Mouse (Mus musculus): Measurements from ENCODE around the gene Enox1.

Enox1 gene

DNA sequence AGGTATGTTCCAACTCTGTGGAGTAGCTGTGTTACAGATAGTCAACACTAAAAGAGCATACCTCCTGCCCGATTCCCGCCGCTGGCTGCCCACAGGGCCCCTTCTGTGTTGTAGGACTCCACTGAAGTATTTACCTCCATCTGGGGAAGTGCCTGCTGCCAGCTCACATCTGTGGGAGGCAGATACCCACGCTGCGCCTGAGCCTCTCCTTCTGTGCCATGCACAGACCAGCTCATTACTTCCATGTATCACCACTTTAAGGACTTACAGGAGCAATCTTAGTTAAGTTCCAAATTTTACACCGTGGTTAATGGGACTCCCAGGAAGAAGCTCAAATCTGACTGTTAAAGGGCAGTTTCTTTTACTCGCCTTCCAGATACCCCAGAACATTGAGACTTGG, 23.7 kb downstream of the Enox1 start:
- no peak for TF ChIP-seq GATA4 (IDR thresholded peaks at IDR 0.05; ENCODE audit: insufficient replicate concordance, low read length)

DNA sequence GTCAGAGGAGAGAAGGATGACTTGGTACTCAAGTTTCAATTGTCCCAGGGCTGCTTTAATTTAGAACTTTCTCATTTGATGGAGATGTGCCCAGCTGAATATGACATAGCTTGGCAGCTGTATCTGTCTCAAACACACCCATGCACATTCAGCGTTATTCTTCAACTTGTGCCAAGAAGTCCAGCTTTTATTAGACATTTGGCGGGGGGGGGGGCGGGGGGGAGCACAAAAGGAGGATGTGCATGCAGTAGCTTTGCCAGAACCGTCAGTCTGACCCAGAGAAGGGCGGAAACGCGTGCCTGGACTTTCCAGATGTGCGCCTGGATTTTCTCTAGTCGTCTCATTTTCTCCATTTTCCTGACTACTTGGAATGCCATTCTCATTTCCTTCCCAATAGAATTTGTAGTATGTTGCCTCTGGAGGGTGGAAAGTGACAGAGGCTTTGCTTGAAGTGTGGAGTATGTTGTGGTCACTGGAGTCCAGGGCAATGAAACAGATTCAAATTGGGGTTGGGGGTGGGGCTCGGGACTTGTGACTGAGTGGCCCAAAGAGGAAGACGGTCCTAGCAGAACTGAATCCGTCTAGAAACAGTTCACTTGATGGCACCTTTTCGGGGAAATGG, 24.3 kb downstream of the Enox1 start:
- no peak for TF ChIP-seq GATA4 (IDR thresholded peaks at IDR 0.05; ENCODE audit: insufficient replicate concordance, low read length)

DNA sequence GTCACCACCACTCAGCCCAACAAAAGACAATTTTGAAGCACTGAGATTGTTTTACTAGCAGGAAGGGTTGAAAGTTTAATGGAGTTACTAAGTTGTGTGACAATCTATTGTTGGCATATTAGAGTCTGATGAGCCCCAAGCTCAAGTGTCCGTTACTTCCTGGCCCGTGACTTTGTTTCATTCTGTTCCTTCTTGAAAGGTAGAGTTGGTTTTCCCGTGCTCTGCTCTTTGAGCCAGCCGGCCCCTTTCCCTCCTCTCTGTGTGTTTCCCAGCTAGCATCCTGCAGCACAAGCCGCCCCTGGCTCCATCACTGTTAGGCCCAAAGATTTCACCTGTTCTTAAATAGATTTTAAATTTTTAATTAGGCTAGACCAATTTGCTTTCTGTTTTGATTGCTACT, 26.9 kb downstream of the Enox1 start:
- no peak for TF ChIP-seq GATA4 (IDR thresholded peaks at IDR 0.05; ENCODE audit: insufficient replicate concordance, low read length)

DNA sequence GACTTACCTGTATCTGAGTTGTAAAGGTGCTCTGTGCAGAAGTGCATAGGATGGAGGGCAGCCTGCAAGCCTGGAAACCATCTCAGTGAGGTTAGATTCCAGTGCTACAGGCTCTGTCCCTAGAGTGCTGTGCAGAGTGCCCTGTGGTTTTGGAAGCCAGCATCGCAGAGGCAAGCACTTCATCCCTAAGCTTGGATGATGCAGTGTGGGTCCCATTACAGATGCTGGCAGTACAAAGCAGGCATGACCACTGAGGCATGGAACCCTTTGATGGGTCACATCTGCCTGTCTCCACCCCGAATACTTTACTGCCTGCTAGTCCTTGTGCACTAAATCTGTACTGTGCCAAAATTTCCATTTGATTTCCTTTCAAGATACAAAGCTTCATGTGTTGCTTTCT, 33.6 kb downstream of the Enox1 start:
- TF ChIP-seq GATA4 (IDR thresholded peaks at IDR 0.05; ENCODE audit: insufficient replicate concordance, low read length): no peak

DNA sequence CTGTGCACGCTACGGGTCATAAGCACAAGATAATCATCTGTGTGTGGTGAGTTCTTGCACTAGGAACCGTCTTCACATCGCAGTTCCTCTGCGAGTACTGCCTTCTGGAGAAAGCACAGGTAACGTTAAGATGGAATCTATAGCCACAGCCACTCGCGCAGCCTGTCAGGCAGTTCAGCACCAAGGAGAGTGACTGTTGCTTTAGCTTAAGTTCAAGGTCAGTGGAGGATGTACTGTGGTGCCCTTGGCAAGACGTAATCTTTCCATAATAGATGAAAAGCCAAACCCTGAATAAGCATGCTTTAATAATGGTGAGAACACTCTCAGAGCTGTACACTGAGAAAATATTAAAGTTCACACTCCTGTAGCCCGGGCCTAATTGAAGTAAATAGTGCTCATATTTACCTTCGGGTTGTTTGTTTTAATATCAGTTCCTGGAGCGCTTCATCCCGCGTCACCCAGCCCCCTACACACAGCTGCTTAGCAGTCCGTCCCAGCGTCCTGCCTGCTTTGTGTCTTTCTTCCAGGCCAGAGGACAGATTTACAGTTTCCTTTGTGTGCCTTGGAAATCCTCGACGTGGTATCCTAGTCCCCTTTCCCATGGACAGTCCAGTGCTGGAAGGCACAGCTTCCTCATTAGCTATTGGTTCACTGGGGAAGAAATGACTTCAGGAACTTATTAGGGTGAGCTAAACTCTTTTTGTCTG, 38.9 kb downstream of the Enox1 start:
- TF ChIP-seq GATA4 (IDR thresholded peaks at IDR 0.05; ENCODE audit: insufficient replicate concordance, low read length): no peak

DNA sequence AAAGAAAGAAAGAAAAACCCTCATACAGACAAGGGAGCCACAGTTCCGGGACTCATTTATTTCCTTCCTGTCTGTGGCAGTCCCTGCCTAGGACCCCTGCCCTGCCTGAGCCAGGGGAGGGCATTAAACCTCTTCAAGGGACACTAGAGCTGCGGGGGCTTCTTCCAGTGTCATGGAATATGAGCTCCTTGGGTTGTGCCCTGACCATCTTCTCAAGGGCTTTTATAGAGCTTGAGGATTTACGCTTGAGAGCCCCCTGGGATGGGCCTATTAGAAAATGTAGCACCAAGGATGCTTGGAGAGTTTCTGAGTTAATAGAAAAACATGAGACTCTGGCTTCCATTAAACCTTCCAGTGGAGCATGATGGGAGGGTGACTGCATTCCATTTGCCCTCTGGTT, 39.7 kb downstream of the Enox1 start:
- TF ChIP-seq GATA4 (IDR thresholded peaks at IDR 0.05; ENCODE audit: insufficient replicate concordance, low read length): no peak

DNA sequence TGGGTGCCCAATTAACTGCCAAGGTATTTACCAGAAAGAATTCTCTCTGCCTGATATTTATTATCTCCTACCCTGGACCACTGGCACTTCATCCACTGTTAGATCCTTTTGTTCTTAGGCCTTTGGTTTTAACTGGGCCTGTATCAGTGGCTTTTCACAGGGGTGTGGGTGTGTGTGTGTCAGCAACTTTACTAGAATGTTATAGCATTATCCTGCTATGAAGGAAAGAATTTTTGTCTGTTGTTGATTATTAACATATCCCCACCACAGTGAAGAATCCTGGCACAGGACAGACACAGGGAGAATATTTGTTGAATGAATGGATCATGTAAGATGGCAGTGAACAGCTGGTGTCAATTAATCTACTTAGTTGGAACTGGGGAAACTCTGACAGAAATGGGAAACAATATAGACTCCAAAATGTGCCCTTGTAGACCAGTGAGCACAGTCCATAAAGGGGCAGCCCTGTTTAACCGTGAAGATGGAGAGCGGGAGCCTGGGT, 40.9 kb downstream of the Enox1 start:
- TF ChIP-seq GATA4 (IDR thresholded peaks at IDR 0.05; ENCODE audit: insufficient replicate concordance, low read length): no peak

DNA sequence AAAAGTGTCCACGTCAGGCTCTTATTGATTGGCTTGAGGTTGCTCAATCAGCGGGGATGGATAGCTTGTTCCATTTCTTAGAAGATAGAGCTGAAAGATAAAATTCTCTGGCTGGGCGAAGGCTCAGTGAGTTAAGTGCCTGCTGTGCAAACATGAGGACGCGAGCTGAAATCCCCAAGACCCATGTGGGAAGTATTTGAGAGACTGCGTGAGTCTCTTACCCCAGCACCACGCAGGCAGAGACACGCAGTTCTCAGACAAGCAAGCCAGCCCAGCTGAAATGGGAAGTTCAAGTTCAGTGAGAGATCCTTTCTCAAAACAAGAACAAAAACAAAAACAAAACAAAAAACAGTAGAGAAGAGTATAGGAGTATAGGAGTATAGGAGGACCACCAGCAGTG, 54.3 kb downstream of the Enox1 start:
- TF ChIP-seq GATA4 (IDR thresholded peaks at IDR 0.05; ENCODE audit: insufficient replicate concordance, low read length): no peak

DNA sequence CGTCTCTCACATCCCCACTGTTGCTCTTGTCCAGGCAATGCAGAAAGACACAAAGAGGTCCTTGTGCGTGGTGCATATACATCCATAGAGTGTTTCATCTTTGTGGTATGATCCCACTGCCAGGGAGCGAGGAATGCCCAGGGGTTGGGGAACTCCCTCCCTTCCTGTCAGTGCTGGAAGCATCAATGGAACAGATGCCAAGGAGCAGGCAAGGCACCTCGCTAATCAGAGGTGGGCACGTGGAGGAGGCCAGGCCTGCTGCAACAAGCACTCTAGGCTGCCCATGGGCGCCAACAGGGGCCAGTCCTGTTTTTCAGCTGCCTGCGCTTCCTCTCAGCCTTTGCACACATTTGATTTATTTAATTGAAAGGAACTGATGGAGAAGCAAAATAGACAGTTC, 56.6 kb downstream of the Enox1 start:
- no peak for TF ChIP-seq GATA4 (IDR thresholded peaks at IDR 0.05; ENCODE audit: insufficient replicate concordance, low read length)

DNA sequence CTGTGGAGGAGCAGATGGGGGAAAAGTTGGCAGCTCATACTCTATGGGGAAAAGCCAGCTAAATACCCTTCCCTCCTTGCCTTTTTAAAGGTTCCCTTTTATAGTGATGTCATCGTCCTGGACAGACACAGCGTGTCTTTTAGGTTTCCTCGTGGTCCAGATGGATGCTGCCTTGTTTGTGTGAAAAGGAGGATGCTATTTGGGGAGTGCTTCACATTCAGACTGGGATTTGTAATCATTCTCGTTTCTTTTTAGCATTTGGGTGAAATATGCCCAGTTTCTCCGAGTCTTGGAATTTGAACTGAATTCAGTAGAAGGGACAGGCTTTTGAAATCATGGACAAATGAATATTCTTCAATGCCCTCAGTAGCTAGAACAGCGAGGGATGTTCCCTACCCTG, 58.3 kb downstream of the Enox1 start:
- TF ChIP-seq GATA4 (IDR thresholded peaks at IDR 0.05; ENCODE audit: insufficient replicate concordance, low read length): no peak

DNA sequence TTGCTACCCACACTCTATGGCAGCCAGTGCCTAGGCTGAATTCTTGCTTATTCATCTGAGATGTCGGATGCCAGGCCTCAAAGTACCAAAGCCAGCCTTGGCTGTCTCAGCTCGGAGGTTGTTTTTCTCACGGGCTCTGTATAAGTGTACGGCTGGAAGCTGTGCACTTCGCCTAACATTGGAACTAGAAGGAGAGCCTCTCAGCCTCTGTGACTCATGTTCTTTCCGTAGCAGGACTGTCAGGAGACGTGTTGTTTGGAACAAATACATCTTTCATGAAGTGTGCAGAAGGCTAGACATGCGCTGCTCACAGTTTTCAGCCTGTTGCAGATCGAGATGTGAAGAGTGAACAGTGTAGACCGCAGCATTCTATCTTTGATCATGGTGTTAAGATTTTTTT, 68.8 kb downstream of the Enox1 start:
- no peak for TF ChIP-seq GATA4 (IDR thresholded peaks at IDR 0.05; ENCODE audit: insufficient replicate concordance, low read length)

DNA sequence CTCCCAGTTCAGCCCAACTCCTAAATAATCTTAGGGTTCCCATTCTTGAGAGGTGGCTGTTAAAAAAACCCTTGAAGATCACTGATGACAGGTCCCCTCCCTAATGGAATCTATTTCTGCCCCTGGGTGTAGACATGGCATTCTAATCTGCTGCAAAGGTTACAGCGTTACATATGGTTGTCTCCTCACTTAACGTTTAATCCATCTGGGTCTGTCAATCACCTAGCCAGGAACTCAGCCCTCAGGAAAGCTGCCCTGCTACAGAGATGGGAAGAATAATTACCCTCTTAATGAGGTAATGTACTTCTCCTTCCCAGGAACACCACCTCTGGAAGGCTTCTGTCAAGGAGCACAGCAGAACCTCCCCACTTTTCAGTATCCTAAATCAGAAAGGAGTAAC, 82.2 kb downstream of the Enox1 start:
- no peak for TF ChIP-seq GATA4 (IDR thresholded peaks at IDR 0.05; ENCODE audit: insufficient replicate concordance, low read length)

DNA sequence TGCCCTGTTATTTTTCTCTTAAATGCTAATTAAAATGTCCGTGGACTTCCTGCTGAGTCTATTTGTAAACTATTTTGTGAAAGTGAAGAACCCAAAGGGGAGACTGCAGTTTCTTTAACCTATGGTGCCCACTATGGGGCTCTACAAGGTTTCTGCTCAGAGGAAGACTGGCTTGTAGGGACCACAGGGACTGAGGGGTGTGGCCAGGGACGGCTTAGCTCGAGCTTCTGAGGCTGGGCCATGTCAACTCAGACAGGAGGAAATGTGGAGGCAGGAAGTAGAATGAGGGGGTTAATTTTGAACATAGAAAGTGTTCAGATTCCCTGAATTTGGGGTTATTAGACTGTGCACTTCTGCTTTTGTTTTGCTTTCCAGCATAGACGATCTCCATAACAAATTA, 82.8 kb downstream of the Enox1 start:
- TF ChIP-seq GATA4 (IDR thresholded peaks at IDR 0.05; ENCODE audit: insufficient replicate concordance, low read length): no peak

DNA sequence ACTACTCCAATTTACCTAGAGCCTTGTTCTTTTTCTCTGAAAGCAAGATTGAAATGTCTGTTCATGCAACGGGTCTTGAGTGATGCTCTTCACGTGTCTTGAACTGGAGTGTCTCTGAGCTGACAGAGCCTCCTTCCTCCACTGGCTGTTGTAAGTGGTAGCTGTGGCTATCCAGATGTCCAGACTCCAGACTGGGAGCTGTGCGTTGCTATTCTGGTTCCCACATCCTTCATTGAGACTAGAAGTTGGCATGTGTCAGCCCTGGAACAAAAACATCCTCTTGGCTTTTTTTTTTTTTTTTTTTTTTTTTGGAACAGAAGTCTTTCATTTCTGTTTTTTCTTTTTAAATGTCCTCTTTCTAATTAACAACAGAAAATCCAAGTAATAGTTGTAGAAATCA, 90.4 kb downstream of the Enox1 start:
- no peak for TF ChIP-seq GATA4 (IDR thresholded peaks at IDR 0.05; ENCODE audit: insufficient replicate concordance, low read length)

DNA sequence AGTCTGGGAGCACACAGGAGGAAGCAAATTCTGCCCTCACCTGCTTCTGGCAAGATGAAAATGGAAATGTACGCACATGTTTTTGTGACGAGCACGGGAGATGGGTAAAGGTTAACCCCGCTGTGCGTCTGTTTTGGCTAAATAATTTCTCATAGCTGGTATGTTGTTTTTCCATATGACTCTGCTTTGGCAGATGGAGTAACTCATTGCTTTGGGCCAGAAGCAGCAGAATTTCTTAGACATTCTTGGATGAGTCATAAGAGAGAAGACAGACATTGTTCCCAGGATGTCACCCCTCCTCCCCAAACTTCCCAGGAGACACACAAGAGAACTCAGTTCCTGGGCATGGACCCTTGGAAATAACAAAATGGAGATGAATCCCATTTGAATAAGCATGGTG, 91.9 kb downstream of the Enox1 start:
- TF ChIP-seq GATA4 (IDR thresholded peaks at IDR 0.05; ENCODE audit: insufficient replicate concordance, low read length): no peak

DNA sequence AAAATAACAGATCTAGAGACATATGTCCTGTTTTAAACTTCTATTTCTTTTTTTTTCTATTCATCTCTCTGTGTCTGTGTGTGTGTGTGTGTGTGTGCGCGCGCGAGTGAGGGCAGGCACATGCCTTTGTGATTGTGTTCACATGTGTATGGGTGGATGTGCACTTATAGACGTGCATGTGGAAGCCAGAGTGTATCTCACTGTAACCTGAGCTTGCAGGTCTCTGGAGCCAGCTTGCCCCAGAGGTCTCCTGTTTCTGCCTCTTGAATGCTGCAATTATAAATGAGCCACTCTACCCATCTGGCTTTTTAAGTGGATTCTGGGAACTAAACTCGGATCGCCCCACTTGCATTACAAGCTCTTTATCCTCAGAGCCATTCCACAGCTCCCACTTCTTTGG, 92.4 kb downstream of the Enox1 start:
- TF ChIP-seq GATA4 (IDR thresholded peaks at IDR 0.05; ENCODE audit: insufficient replicate concordance, low read length): no peak
